8 mouse cellular contexts compared by ENCODE assay signal in the genomic region with DNA sequence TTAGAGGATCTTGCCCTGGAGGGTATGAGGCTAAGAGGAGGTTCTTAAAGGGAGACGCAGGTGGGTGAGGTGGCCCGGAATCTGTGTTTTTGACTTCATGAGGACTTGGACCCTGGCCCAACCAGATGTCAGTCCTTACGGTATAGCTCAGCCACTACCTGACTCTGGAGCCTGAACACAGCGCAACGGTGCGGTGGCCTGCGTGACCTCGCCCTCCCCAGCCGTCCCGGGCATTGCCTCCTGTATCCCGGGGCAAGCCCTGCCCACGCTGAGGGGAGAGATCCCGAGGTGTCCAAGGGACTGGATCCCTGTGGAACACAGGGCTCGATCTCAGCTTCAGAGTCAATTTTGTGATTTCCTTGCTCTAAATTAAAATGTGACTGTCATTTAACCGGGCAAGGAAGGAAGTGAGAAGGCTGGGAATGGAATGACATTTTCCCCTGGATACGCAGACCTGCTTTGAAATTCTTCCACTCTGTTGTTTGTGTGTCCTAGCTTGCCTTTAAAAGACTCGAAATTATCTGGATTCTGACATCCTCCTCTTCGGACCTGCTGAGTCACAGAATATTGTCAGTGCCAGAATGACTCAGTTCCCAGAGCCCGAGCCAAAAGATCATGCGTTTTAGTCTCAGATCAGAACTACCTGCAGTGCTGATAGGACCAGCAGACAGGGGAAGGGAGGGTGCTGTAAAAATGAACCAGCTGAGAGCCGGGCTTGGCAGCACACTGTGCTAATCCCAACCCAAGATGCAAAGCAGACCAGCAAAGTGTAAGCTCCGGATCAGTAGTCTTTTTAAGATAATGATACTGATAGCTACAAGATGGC. TPM values are rescaled to one million over a fixed set of nuclear protein-coding genes. Genes with fewer than 3 reads are reported as not detected.
DNase-seq lines count a peak whose midpoint lies in the region; ATAC-seq lines count a peak whose summit lies in the region.

No protein-coding gene starts in this region.

- H3K27me3 ChIP-seq in hindbrain, embryonic 13.5 days: no peaks in the 10 kb centered on the region
- no peaks in the 10 kb centered on the region for H3K27me3 ChIP-seq in limb, embryonic 13.5 days
- no peaks in the 10 kb centered on the region for H3K27me3 ChIP-seq in midbrain, embryonic 16.5 days (ENCODE audit: control insufficient read depth, insufficient read depth, low read depth, low read length)

- WGBS in hindbrain, embryonic 13.5 days: 9% methylated on average over 22 of the region's 22 CpGs
- WGBS in limb, embryonic 13.5 days: 7% methylated on average over 22 of the region's 22 CpGs
- WGBS in midbrain, embryonic 16.5 days: 6% methylated on average over 22 of the region's 22 CpGs

- H3K9ac ChIP-seq in hindbrain, embryonic 13.5 days: peak overlapping the region; percentile 93
- peak overlapping the region; percentile 60 for H3K9ac ChIP-seq in limb, embryonic 13.5 days
- peak overlapping the region; percentile 88 for H3K9ac ChIP-seq in midbrain, embryonic 16.5 days (ENCODE audit: low read depth, low read length)

- peaks cover 33% of the 10 kb centered on the region for H3K4me1 ChIP-seq in hindbrain, embryonic 13.5 days (replicated peaks)
- peaks cover 28% of the 10 kb centered on the region for H3K4me1 ChIP-seq in limb, embryonic 13.5 days
- H3K4me1 ChIP-seq in midbrain, embryonic 16.5 days (ENCODE audit: control insufficient read depth, insufficient read depth, low read length): peaks cover 24% of the 10 kb centered on the region

- peak overlapping the region; percentile 95 for H3K4me2 ChIP-seq in hindbrain, embryonic 13.5 days
- peak overlapping the region; percentile 95 for H3K4me2 ChIP-seq in limb, embryonic 13.5 days (replicated peaks)
- H3K4me2 ChIP-seq in midbrain, embryonic 16.5 days (ENCODE audit: low read length): peak overlapping the region; percentile 92

- peak; percentile 29 to 67 for DNase-seq in urinary bladder, adult 18-20 months (ENCODE audit: low spot score in 2 of 2)
- no peak for DNase-seq in urinary bladder, adult 2 months (ENCODE audit: low spot score)
- DNase-seq in cerebellum, adult 11 months: peak; percentile 43
- DNase-seq in frontal cortex, adult 2 months (ENCODE audit: extremely low spot score in 1 of 2, low spot score in 1 of 2): peak; percentile 19 to 75
- no peak for DNase-seq in spleen, postnatal 10 days (ENCODE audit: low spot score in 2 of 2)

- peak; percentile 73 for ATAC-seq in hindbrain, embryonic 13.5 days (ENCODE audit: low FRiP score)
- peak; percentile 66 for ATAC-seq in limb, embryonic 13.5 days (ENCODE audit: low FRiP score, low read depth)
- peak; percentile 66 for ATAC-seq in midbrain, embryonic 16.5 days

- no peaks in the 10 kb centered on the region for H3K36me3 ChIP-seq in hindbrain, embryonic 13.5 days
- no peaks in the 10 kb centered on the region for H3K36me3 ChIP-seq in limb, embryonic 13.5 days
- no peaks in the 10 kb centered on the region for H3K36me3 ChIP-seq in midbrain, embryonic 16.5 days (ENCODE audit: control insufficient read depth, insufficient read depth, low read length)

- H3K27ac ChIP-seq in hindbrain, embryonic 13.5 days: peak overlapping the region; percentile 93
- H3K27ac ChIP-seq in limb, embryonic 13.5 days: peak overlapping the region; percentile 52
- H3K27ac ChIP-seq in midbrain, embryonic 16.5 days (ENCODE audit: low read length): peak overlapping the region; percentile 82

- H3K4me3 ChIP-seq in hindbrain, embryonic 13.5 days: peak overlapping the region; percentile 97
- H3K4me3 ChIP-seq in limb, embryonic 13.5 days: peak overlapping the region; percentile 96
- H3K4me3 ChIP-seq in midbrain, embryonic 16.5 days (ENCODE audit: low read depth, low read length): peak overlapping the region; percentile 85

- H3K9me3 ChIP-seq in hindbrain, embryonic 13.5 days: no peaks in the 10 kb centered on the region
- no peaks in the 10 kb centered on the region for H3K9me3 ChIP-seq in limb, embryonic 13.5 days
- no peaks in the 10 kb centered on the region for H3K9me3 ChIP-seq in midbrain, embryonic 16.5 days (replicated peaks; ENCODE audit: control insufficient read depth, low read length, poor library complexity, severe bottlenecking)

RNA-seq across cellular contexts. Expression of gene Lamc1, which starts 0.9 kb away (rescaled TPM):
- 191 and 224 TPM in 2 replicates for polyA plus RNA-seq in urinary bladder, adult 2 months (2012; rRNA removed)
- polyA plus RNA-seq in frontal cortex, adult 2 months (2012; rRNA removed): 24.4 and 25.8 TPM in 2 replicates
- polyA plus RNA-seq in hindbrain, embryonic 13.5 days (2015; fragmentation: Nextera tagmentation; extraction: Ambion mirVana): 18.6 and 20.2 TPM in 2 replicates
- 31.7 and 35.5 TPM in 2 replicates for polyA plus RNA-seq in limb, embryonic 13.5 days (2015; fragmentation: Nextera tagmentation; extraction: Ambion mirVana)
- polyA plus RNA-seq in midbrain, embryonic 16.5 days (2015; fragmentation: Nextera tagmentation; extraction: Ambion mirVana): 11.0 and 13.7 TPM in 2 replicates

Comparison
In these comparisons a context has a peak if more than half of its experiments do, and no peak if none do; other contexts are left out.
1. DNase-seq: peak in urinary bladder, adult 18-20 months (2 of 2), cerebellum, adult 11 months (single experiment) and frontal cortex, adult 2 months (2 of 2); none in urinary bladder, adult 2 months (single experiment) and spleen, postnatal 10 days (0 of 2).
2. Peak in every context shown above with its lines, with median percentiles within 50 percentile points of each other: ATAC-seq, H3K27ac ChIP-seq, H3K4me2 ChIP-seq, H3K4me3 ChIP-seq and H3K9ac ChIP-seq.